Mouse (Mus musculus): Measurements from ENCODE around the gene Wdr89.

The Wdr89 gene

GRCm38 (mm10) chr12:75668221-75668620 is 1.1 kb downstream of the Wdr89 start:
- peak; percentile 35 for DNase-seq

- no peak for DNase-seq
Observed at GRCm38 (mm10) chr12:75666939-75667338, 2.4 kb downstream of the Wdr89 start.

- DNase-seq, result no peak
Observed at GRCm38 (mm10) chr12:75664516-75664810, 4.9 kb downstream of the Wdr89 start.

- DNase-seq, result no peak
Observed at GRCm38 (mm10) chr12:75663646-75664515, 5.5 kb downstream of the Wdr89 start.

- DNase-seq, result no peak
Observed at GRCm38 (mm10) chr12:75662376-75662775, 7.0 kb downstream of the Wdr89 start.

- DNase-seq, result no peak
Observed at GRCm38 (mm10) chr12:75658403-75658802, 10.9 kb downstream of the Wdr89 start.

GRCm38 (mm10) chr12:75656580-75656979 is 12.8 kb downstream of the Wdr89 start:
- peak; percentile 59 for DNase-seq

GRCm38 (mm10) chr12:75654247-75654801 is 15.0 kb downstream of the Wdr89 start:
- no peak for DNase-seq

GRCm38 (mm10) chr12:75649706-75650093 is 19.6 kb downstream of the Wdr89 start:
- DNase-seq, result no peak

GRCm38 (mm10) chr12:75649058-75649705 is 20.2 kb downstream of the Wdr89 start:
- no peak for DNase-seq

GRCm38 (mm10) chr12:75648281-75648680 is 21.1 kb downstream of the Wdr89 start:
- no peak for DNase-seq

- DNase-seq, result no peak
Observed at GRCm38 (mm10) chr12:75647663-75648062, 21.7 kb downstream of the Wdr89 start.

GRCm38 (mm10) chr12:75645780-75646179 is 23.6 kb downstream of the Wdr89 start:
- DNase-seq, result no peak

GRCm38 (mm10) chr12:75641726-75642125 is 27.6 kb downstream of the Wdr89 start:
- DNase-seq, result no peak

- DNase-seq, result no peak
Observed at GRCm38 (mm10) chr12:75638345-75638744, 31.0 kb downstream of the Wdr89 start.

GRCm38 (mm10) chr12:75637103-75637502 is 32.2 kb downstream of the Wdr89 start:
- no peak for DNase-seq

- no peak for DNase-seq
Observed at GRCm38 (mm10) chr12:75635771-75636430, 33.4 kb downstream of the Wdr89 start.

- DNase-seq, result no peak
Observed at GRCm38 (mm10) chr12:75629618-75630017, 39.7 kb downstream of the Wdr89 start.

GRCm38 (mm10) chr12:75623292-75623691 is 46.0 kb downstream of the Wdr89 start:
- no peak for DNase-seq

GRCm38 (mm10) chr12:75622835-75623234 is 46.5 kb downstream of the Wdr89 start:
- DNase-seq, result no peak

GRCm38 (mm10) chr12:75616841-75617240 is 52.5 kb downstream of the Wdr89 start:
- DNase-seq, result no peak

- no peak for DNase-seq
Observed at GRCm38 (mm10) chr12:75616158-75616791, 53.1 kb downstream of the Wdr89 start.

- no peak for DNase-seq
Observed at GRCm38 (mm10) chr12:75615556-75615955, 53.8 kb downstream of the Wdr89 start.
